Mouse (Mus musculus) forebrain, embryonic 12.5 days (tissue): ENCODE results near the gene Grik3. TPM values are rescaled to one million over a fixed set of nuclear protein-coding genes. Genes with fewer than 3 reads are reported as not detected.

Source experiments
- ATAC-seq: fragments of 200-750 bp; cut with Nextera tagmentation; 2 replicates; pipeline ENCODE4 v1.8.0; 2017; ENCODE audit warnings: moderate TSS enrichment; ENCODE audit not compliant: low FRiP score
- H3K27ac ChIP-seq: fragments of 300-500 bp; sonication (generic); 2 replicates; pipeline ENCODE4 v1.5.1; 2016; ENCODE audit warnings: mild to moderate bottlenecking
- H3K27me3 ChIP-seq: fragments of 300-500 bp; sonication (generic); 2 replicates; pipeline ENCODE4 v1.6.1; 2016; ENCODE audit warnings: mild to moderate bottlenecking
- H3K36me3 ChIP-seq: fragments of 300-500 bp; sonication (generic); replicated peaks from 2 replicates; pipeline ENCODE4 v1.6.1; 2016; ENCODE audit warnings: mild to moderate bottlenecking
- H3K4me1 ChIP-seq: fragments of 300-500 bp; sonication (generic); 2 replicates; pipeline ENCODE4 v1.6.1; 2016
- H3K4me2 ChIP-seq: fragments of 300-500 bp; sonication (generic); 2 replicates; pipeline ENCODE4 v1.6.1; 2016; ENCODE audit warnings: mild to moderate bottlenecking, moderate library complexity
- H3K4me3 ChIP-seq: fragments of 300-500 bp; sonication (generic); replicated peaks from 2 replicates; pipeline ENCODE4 v1.5.1; 2016; ENCODE audit warnings: mild to moderate bottlenecking
- H3K9ac ChIP-seq: fragments of 300-500 bp; sonication (generic); 2 replicates; pipeline ENCODE4 v1.6.1; 2016; ENCODE audit warnings: mild to moderate bottlenecking
- H3K9me3 ChIP-seq: fragments of 300-500 bp; sonication (generic); 2 replicates; pipeline ENCODE4 v1.6.1; 2016
- WGBS: fragments of 180-500 bp; shearing (Covaris S2); methylation state at CpG from one replicate; pipeline ENCODE4 v1.1.7; 2016; 5-methylcytosine and 5-hydroxymethylcytosine counted together
- polyA plus RNA-seq: library from polyadenylated mRNA; unstranded; fragments of >200 nt; fragmentation: Nextera tagmentation; extraction: Ambion mirVana; gene quantifications from 2 replicates; pipeline ENCODE4 v1.2.1, GENCODE M21; 2016

Grik3 gene
- polyA plus RNA-seq, 1 experiment from 2014 or later = 2.8 TPM

GRCm38 (mm10) chr4:125727626-125728025 lies 237.1 kb downstream of the Grik3 start:
- H3K4me1 ChIP-seq = peaks cover 43% of the 10 kb centered on the region
- H3K9me3 ChIP-seq = no peaks in the 10 kb centered on the region
- no peak overlapping the region for H3K9ac ChIP-seq
- no peak overlapping the region for H3K4me2 ChIP-seq
- H3K27ac ChIP-seq = no peak overlapping the region
- H3K36me3 ChIP-seq = no peaks in the 10 kb centered on the region
- ATAC-seq = no peak
- peaks cover 79% of the 10 kb centered on the region for H3K27me3 ChIP-seq
- H3K4me3 ChIP-seq = no peak overlapping the region
- WGBS = 4% methylated on average over 4 of the region's 4 CpGs

GRCm38 (mm10) chr4:125728091-125728863 lies 237.8 kb downstream of the Grik3 start:
- Histone ChIP-seq H3K4me1 (peaks cover 40% of the 10 kb centered on the region), H3K9ac (no peak overlapping the region), H3K9me3 (no peaks in the 10 kb centered on the region), H3K4me3 (no peak overlapping the region), H3K4me2 (peak overlapping the region; percentile 54), H3K27me3 (peaks cover 74% of the 10 kb centered on the region), H3K27ac (no peak overlapping the region), H3K36me3 (no peaks in the 10 kb centered on the region)
- no peak for ATAC-seq
- WGBS = 7% methylated on average over 15 of the region's 15 CpGs

- Histone ChIP-seq H3K9me3 (no peaks in the 10 kb centered on the region), H3K36me3 (no peaks in the 10 kb centered on the region), H3K4me1 (peaks cover 40% of the 10 kb centered on the region), H3K4me2 (peak overlapping the region; percentile 54), H3K4me3 (peak overlapping the region; percentile 27), H3K27ac (no peak overlapping the region), H3K9ac (no peak overlapping the region), H3K27me3 (peaks cover 82% of the 10 kb centered on the region)
- ATAC-seq = peak; percentile 74
- 3% methylated on average over 38 of the region's 38 CpGs for WGBS
These were observed 239.1 kb downstream of the Grik3 start for GRCm38 (mm10) chr4:125729305-125730220.

- Histone ChIP-seq H3K9me3 (no peaks in the 10 kb centered on the region), H3K4me3 (no peak overlapping the region), H3K36me3 (no peaks in the 10 kb centered on the region), H3K27ac (no peak overlapping the region), H3K4me2 (no peak overlapping the region), H3K9ac (no peak overlapping the region), H3K4me1 (peaks cover 40% of the 10 kb centered on the region), H3K27me3 (peaks cover 79% of the 10 kb centered on the region)
- WGBS = 78% methylated on average over 6 of the region's 6 CpGs
- ATAC-seq = no peak
These were observed 240.3 kb downstream of the Grik3 start for GRCm38 (mm10) chr4:125730751-125731150.

GRCm38 (mm10) chr4:125736783-125737182 lies 246.3 kb downstream of the Grik3 start:
- 28% methylated on average over 4 of the region's 4 CpGs for WGBS
- no peaks in the 10 kb centered on the region for H3K9me3 ChIP-seq
- H3K27me3 ChIP-seq = peaks cover 42% of the 10 kb centered on the region
- no peaks in the 10 kb centered on the region for H3K36me3 ChIP-seq
- H3K27ac ChIP-seq = no peak overlapping the region
- peaks cover 4% of the 10 kb centered on the region; the same call in 1 of the 2 replicates for H3K4me1 ChIP-seq
- H3K9ac ChIP-seq = no peak overlapping the region
- no peak for ATAC-seq
- no peak overlapping the region for H3K4me2 ChIP-seq
- H3K4me3 ChIP-seq = no peak overlapping the region

- ATAC-seq = no peak
- H3K9me3 ChIP-seq = no peaks in the 10 kb centered on the region
- WGBS = 78% methylated on average over 4 of the region's 4 CpGs
- H3K4me2 ChIP-seq = no peak overlapping the region
- H3K4me3 ChIP-seq = no peak overlapping the region
- H3K27me3 ChIP-seq = peaks cover 32% of the 10 kb centered on the region
- no peaks in the 10 kb centered on the region for H3K36me3 ChIP-seq
- H3K9ac ChIP-seq = no peak overlapping the region
- H3K27ac ChIP-seq = no peak overlapping the region
- peaks cover 4% of the 10 kb centered on the region; the same call in 1 of the 2 replicates for H3K4me1 ChIP-seq
These were observed 248.3 kb downstream of the Grik3 start for GRCm38 (mm10) chr4:125738825-125739224.

GRCm38 (mm10) chr4:125742162-125742571 lies 251.7 kb downstream of the Grik3 start:
- Histone ChIP-seq H3K9me3 (no peaks in the 10 kb centered on the region), H3K4me3 (no peak overlapping the region)
- ATAC-seq = peak; percentile 53; the same call in 1 of the 2 replicates

GRCm38 (mm10) chr4:125745902-125746301 lies 255.4 kb downstream of the Grik3 start:
- ATAC-seq = no peak
- no peaks in the 10 kb centered on the region for H3K36me3 ChIP-seq
- peaks cover 3% of the 10 kb centered on the region; the same call in 1 of the 2 replicates for H3K27me3 ChIP-seq
- 65% methylated on average over 3 of the region's 3 CpGs for WGBS
- no peak overlapping the region for H3K9ac ChIP-seq
- no peaks in the 10 kb centered on the region for H3K4me1 ChIP-seq
- H3K27ac ChIP-seq = no peak overlapping the region
- H3K4me2 ChIP-seq = no peak overlapping the region
- no peak overlapping the region for H3K4me3 ChIP-seq
- H3K9me3 ChIP-seq = no peaks in the 10 kb centered on the region

More at GRCm38 (mm10) chr4:125742162-125742571, 251.7 kb downstream of the Grik3 start:
- H3K4me1 ChIP-seq = no peaks in the 10 kb centered on the region
- no peak overlapping the region for H3K4me2 ChIP-seq
- H3K27me3 ChIP-seq = peaks cover 19% of the 10 kb centered on the region
- no peaks in the 10 kb centered on the region for H3K36me3 ChIP-seq
- no peak overlapping the region for H3K27ac ChIP-seq
- 86% methylated on average over 16 of the region's 16 CpGs for WGBS
- no peak overlapping the region for H3K9ac ChIP-seq

- Histone ChIP-seq H3K4me3 (no peak overlapping the region), H3K9me3 (no peaks in the 10 kb centered on the region), H3K4me2 (no peak overlapping the region), H3K27me3 (no peaks in the 10 kb centered on the region), H3K36me3 (no peaks in the 10 kb centered on the region), H3K9ac (no peak overlapping the region), H3K4me1 (no peaks in the 10 kb centered on the region), H3K27ac (no peak overlapping the region)
- 88% methylated on average over 5 of the region's 5 CpGs for WGBS
- no peak for ATAC-seq
These were observed 265.9 kb downstream of the Grik3 start for GRCm38 (mm10) chr4:125756393-125756792.

- Histone ChIP-seq H3K36me3 (no peaks in the 10 kb centered on the region), H3K9ac (no peak overlapping the region), H3K9me3 (no peaks in the 10 kb centered on the region), H3K4me2 (no peak overlapping the region), H3K4me1 (no peaks in the 10 kb centered on the region), H3K27ac (no peak overlapping the region), H3K27me3 (no peaks in the 10 kb centered on the region), H3K4me3 (no peak overlapping the region)
- ATAC-seq = no peak
- 92% methylated on average over 4 of the region's 4 CpGs for WGBS
These were observed 269.8 kb downstream of the Grik3 start for GRCm38 (mm10) chr4:125760326-125760725.

- H3K36me3 ChIP-seq = no peaks in the 10 kb centered on the region
- no peak for ATAC-seq
- WGBS = 53% methylated on average over 5 of the region's 5 CpGs
- no peaks in the 10 kb centered on the region for H3K9me3 ChIP-seq
- H3K4me3 ChIP-seq = no peak overlapping the region
- H3K4me1 ChIP-seq = no peaks in the 10 kb centered on the region
- H3K27ac ChIP-seq = no peak overlapping the region
- no peaks in the 10 kb centered on the region for H3K27me3 ChIP-seq
- no peak overlapping the region for H3K9ac ChIP-seq
- no peak overlapping the region for H3K4me2 ChIP-seq
These were observed 272.6 kb downstream of the Grik3 start for GRCm38 (mm10) chr4:125763056-125763455.
